Mouse (Mus musculus): ENCODE results near the gene Pcdh10. TPM values are rescaled to one million over a fixed set of nuclear protein-coding genes. Genes with fewer than 3 reads are reported as not detected.

The Pcdh10 gene
- polyA plus RNA-seq, 1 experiment from 2014 or later: 0.51 TPM

DNA sequence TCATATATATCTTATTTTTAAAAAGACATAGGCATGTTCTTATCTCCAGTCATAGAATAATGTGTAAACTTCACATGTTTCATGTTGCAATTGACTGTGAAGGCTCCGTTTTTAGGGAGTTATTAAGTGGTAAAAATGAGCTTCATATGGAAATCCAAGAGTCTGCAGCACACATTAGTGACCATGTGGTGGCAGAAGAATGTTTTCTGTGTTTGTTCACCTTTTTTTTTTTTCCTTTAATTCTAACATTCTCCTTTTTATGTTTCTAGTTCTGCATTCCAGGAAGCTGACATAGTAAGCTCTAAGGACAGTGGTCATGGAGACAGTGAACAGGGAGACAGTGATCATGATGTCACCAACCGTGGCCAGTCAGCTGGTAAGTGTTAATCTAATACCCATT, 5.6 kb downstream of the Pcdh10 start:
- H3K4me3 ChIP-seq (ENCODE audit: low read depth, low read length): no peak overlapping the region
- no peak overlapping the region for H3K4me2 ChIP-seq (replicated peaks; ENCODE audit: low read depth)
- no peaks in the 10 kb centered on the region for H3K9me3 ChIP-seq (ENCODE audit: control insufficient read depth)
- 0 out of 2 replicates have a peak, but pooled peaks have one; percentile 24 for TF ChIP-seq CTCF (IDR thresholded peaks at IDR 0.05; ENCODE audit: low read depth)
- H3K9ac ChIP-seq (ENCODE audit: low read depth, low read length): no peak overlapping the region
- H3K27ac ChIP-seq (ENCODE audit: low read depth, low read length): no peak overlapping the region
- no peak for ATAC-seq
- peaks cover 37% of the 10 kb centered on the region for H3K27me3 ChIP-seq (replicated peaks; ENCODE audit: control insufficient read depth, insufficient read depth, low read length)
- no peaks in the 10 kb centered on the region for H3K36me3 ChIP-seq (ENCODE audit: control insufficient read depth, insufficient read depth)
- WGBS: 54% methylated on average over 2 of the region's 2 CpGs
- 0 out of 2 replicates have a peak, but pooled peaks cover under 1% of the 10 kb centered on the region for H3K4me1 ChIP-seq (replicated peaks; ENCODE audit: control insufficient read depth, insufficient read depth, low read length)

DNA sequence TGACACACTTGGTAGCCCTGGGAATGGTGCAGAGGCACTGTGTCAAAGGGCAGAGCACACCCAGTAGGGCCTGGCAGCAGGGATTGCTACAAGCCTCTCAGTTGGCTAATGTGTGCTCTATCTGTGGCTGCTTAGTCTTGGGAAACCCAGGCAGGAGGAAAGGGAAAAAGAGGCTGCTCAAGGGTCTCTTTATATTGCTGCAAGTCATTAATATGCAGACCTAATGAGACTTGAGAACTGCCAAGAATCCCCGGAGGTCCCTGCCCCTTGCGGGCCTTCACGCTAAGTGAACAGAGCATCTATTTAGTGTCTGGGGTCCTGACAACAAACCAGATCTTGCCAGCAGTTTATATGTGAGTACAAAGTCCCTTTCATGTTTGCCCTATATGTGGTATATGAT, 6.8 kb downstream of the Pcdh10 start:
- Histone ChIP-seq H3K4me2 (replicated peaks; ENCODE audit: low read depth) (no peak overlapping the region), H3K4me3 (ENCODE audit: low read depth, low read length) (no peak overlapping the region), H3K27me3 (replicated peaks; ENCODE audit: control insufficient read depth, insufficient read depth, low read length) (peaks cover 25% of the 10 kb centered on the region), H3K9me3 (ENCODE audit: control insufficient read depth) (no peaks in the 10 kb centered on the region), H3K36me3 (ENCODE audit: control insufficient read depth, insufficient read depth) (no peaks in the 10 kb centered on the region), H3K9ac (ENCODE audit: low read depth, low read length) (no peak overlapping the region), H3K4me1 (replicated peaks; ENCODE audit: control insufficient read depth, insufficient read depth, low read length) (no peaks in the 10 kb centered on the region), H3K27ac (ENCODE audit: low read depth, low read length) (no peak overlapping the region)
- WGBS: 71% methylated on average over 3 of the region's 3 CpGs
- no peak for ATAC-seq
- TF ChIP-seq CTCF (IDR thresholded peaks at IDR 0.05; ENCODE audit: low read depth): no peak

DNA sequence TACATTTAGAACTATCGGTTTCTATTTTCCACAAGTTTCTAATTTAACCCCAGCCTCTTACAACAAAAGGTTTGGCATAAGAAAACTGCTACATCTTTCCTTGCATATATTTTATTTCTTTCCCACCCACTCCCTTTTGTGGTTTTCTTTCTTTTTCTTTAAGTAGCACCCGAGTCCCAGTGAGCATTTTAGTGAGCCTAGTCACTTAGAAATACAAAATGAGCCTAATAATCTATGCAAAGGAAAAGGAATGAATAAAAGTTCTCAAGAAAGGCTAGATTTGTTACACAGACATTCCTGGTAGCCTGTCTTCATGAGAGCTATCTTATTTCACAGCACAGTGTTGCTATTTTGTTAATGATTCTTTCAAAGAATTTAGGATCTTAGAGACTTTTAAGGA, 7.3 kb downstream of the Pcdh10 start:
- H3K27me3 ChIP-seq (replicated peaks; ENCODE audit: control insufficient read depth, insufficient read depth, low read length): peaks cover 20% of the 10 kb centered on the region
- no peak for ATAC-seq
- no peaks in the 10 kb centered on the region for H3K9me3 ChIP-seq (ENCODE audit: control insufficient read depth)
- no peak overlapping the region for H3K4me2 ChIP-seq (replicated peaks; ENCODE audit: low read depth)
- 75% methylated on average over 2 of the region's 2 CpGs for WGBS
- no peak overlapping the region for H3K27ac ChIP-seq (ENCODE audit: low read depth, low read length)
- H3K9ac ChIP-seq (ENCODE audit: low read depth, low read length): no peak overlapping the region
- no peak overlapping the region for H3K4me3 ChIP-seq (ENCODE audit: low read depth, low read length)
- TF ChIP-seq CTCF (IDR thresholded peaks at IDR 0.05; ENCODE audit: low read depth): no peak
- no peaks in the 10 kb centered on the region for H3K36me3 ChIP-seq (ENCODE audit: control insufficient read depth, insufficient read depth)
- no peaks in the 10 kb centered on the region for H3K4me1 ChIP-seq (replicated peaks; ENCODE audit: control insufficient read depth, insufficient read depth, low read length)

DNA sequence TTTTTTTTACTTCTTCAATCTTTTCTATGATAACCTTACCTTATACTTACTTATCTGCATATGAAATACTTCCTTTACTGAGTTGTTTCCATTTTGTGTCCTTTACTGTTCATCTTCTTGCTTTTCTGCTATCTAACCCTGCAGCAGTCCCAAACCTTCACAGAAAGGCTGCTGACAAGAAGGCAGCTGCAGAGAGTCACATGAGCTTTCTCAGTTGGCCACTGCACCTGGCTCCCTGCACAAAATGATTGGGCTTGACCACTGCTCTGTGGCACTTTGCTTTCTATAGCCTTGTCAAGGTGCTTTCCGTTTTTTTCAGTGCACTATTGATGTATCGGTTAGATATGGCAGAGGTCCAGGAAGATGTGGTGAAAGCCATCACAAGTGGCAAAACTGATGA, 8.3 kb downstream of the Pcdh10 start:
- no peak overlapping the region for H3K27ac ChIP-seq (ENCODE audit: low read depth, low read length)
- H3K9ac ChIP-seq (ENCODE audit: low read depth, low read length): no peak overlapping the region
- H3K36me3 ChIP-seq (ENCODE audit: control insufficient read depth, insufficient read depth): no peaks in the 10 kb centered on the region
- no peak for ATAC-seq
- H3K4me2 ChIP-seq (replicated peaks; ENCODE audit: low read depth): no peak overlapping the region
- peaks cover 10% of the 10 kb centered on the region for H3K27me3 ChIP-seq (replicated peaks; ENCODE audit: control insufficient read depth, insufficient read depth, low read length)
- TF ChIP-seq CTCF (IDR thresholded peaks at IDR 0.05; ENCODE audit: low read depth): no peak
- H3K4me3 ChIP-seq (ENCODE audit: low read depth, low read length): no peak overlapping the region
- H3K4me1 ChIP-seq (replicated peaks; ENCODE audit: control insufficient read depth, insufficient read depth, low read length): no peaks in the 10 kb centered on the region
- no peaks in the 10 kb centered on the region for H3K9me3 ChIP-seq (ENCODE audit: control insufficient read depth)
- 80% methylated on average over 2 of the region's 2 CpGs for WGBS

DNA sequence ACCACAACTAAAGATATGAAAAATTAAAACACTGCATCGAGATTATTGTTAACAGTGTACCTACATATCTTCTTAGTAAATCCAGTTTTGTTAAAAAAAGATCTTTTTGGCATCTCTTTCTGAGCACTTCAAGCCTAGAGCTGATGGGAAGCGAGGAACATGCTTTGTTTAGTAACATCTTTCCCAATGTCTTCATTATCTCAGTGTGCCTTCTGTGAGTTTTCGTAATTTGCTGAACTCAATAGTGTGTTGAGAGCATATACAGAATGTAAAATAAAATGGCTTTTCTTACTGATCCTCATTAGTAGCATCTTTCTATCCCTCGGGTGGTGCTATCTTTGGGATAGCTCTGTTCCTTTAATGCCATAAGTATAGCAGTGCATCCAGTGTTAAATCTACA, 18.9 kb downstream of the Pcdh10 start:
- H3K36me3 ChIP-seq (ENCODE audit: control insufficient read depth, insufficient read depth): no peaks in the 10 kb centered on the region
- WGBS: 78% methylated on average over 4 of the region's 4 CpGs
- no peak overlapping the region for H3K9ac ChIP-seq (ENCODE audit: low read depth, low read length)
- no peak for ATAC-seq
- TF ChIP-seq CTCF (IDR thresholded peaks at IDR 0.05; ENCODE audit: low read depth): no peak
- no peak overlapping the region for H3K4me2 ChIP-seq (replicated peaks; ENCODE audit: low read depth)
- no peak overlapping the region for H3K27ac ChIP-seq (ENCODE audit: low read depth, low read length)
- no peak overlapping the region for H3K4me3 ChIP-seq (ENCODE audit: low read depth, low read length)
- H3K4me1 ChIP-seq (replicated peaks; ENCODE audit: control insufficient read depth, insufficient read depth, low read length): no peaks in the 10 kb centered on the region
- H3K9me3 ChIP-seq (ENCODE audit: control insufficient read depth): no peaks in the 10 kb centered on the region
- H3K27me3 ChIP-seq (replicated peaks; ENCODE audit: control insufficient read depth, insufficient read depth, low read length): no peaks in the 10 kb centered on the region

DNA sequence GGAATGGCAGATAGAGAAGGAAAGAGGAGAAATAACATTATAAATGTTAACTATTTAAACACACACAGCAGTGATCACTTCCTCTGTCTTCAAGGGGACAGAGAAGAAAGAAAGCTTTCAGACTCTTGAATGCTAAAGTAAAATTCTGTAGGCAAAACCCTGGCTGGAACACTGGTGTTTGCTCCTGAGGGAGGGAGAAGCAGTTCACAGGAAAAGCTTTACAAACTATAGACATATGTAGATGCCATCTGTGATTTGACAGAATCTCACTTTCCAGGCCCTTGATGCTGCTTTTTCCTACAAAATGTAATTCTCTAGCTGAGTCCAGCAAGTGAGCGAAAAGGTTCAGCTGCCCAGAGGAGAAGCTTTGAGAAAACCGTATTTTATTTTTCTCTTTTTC, 25.0 kb downstream of the Pcdh10 start:
- no peak overlapping the region for H3K4me3 ChIP-seq (ENCODE audit: low read depth, low read length)
- H3K9ac ChIP-seq (ENCODE audit: low read depth, low read length): no peak overlapping the region
- no peaks in the 10 kb centered on the region for H3K4me1 ChIP-seq (replicated peaks; ENCODE audit: control insufficient read depth, insufficient read depth, low read length)
- no peak overlapping the region for H3K4me2 ChIP-seq (replicated peaks; ENCODE audit: low read depth)
- H3K36me3 ChIP-seq (ENCODE audit: control insufficient read depth, insufficient read depth): no peaks in the 10 kb centered on the region
- no peak for ATAC-seq
- no peak for TF ChIP-seq CTCF (IDR thresholded peaks at IDR 0.05; ENCODE audit: low read depth)
- no peak overlapping the region for H3K27ac ChIP-seq (ENCODE audit: low read depth, low read length)
- no peaks in the 10 kb centered on the region for H3K9me3 ChIP-seq (ENCODE audit: control insufficient read depth)
- WGBS: 90% methylated on average over 2 of the region's 2 CpGs
- H3K27me3 ChIP-seq (replicated peaks; ENCODE audit: control insufficient read depth, insufficient read depth, low read length): no peaks in the 10 kb centered on the region

DNA sequence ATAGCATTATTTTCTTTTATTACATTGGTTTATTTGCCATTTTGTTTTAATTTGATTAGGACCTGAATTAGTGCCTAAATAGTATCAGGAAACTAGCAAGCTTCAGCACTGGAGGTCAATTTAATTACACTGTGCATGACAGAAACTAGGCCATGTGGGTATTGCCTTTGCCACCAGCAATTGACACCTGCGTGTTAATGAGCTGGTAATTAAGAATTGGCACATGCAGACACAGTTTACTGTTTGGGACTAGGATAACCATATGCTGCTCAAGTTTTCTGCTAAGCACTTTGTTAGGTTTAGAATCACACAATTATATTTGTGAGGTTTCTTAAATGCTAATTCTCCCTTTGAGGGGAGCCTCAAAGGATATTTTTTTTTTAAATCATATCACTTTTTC, 53.5 kb downstream of the Pcdh10 start:
- Histone ChIP-seq H3K4me1 (replicated peaks; ENCODE audit: control insufficient read depth, insufficient read depth, low read length) (no peaks in the 10 kb centered on the region), H3K27me3 (replicated peaks; ENCODE audit: control insufficient read depth, insufficient read depth, low read length) (no peaks in the 10 kb centered on the region), H3K27ac (ENCODE audit: low read depth, low read length) (no peak overlapping the region), H3K4me2 (replicated peaks; ENCODE audit: low read depth) (no peak overlapping the region), H3K36me3 (ENCODE audit: control insufficient read depth, insufficient read depth) (no peaks in the 10 kb centered on the region), H3K4me3 (ENCODE audit: low read depth, low read length) (no peak overlapping the region), H3K9me3 (ENCODE audit: control insufficient read depth) (no peaks in the 10 kb centered on the region), H3K9ac (ENCODE audit: low read depth, low read length) (no peak overlapping the region)
- ATAC-seq: no peak
- WGBS: 69% methylated on average over 1 of the region's 1 CpGs
- TF ChIP-seq CTCF (IDR thresholded peaks at IDR 0.05; ENCODE audit: low read depth): no peak
